Mouse (Mus musculus) heart, postnatal 4 days (tissue): ENCODE results near the gene Nbdy. TPM values are rescaled to one million over a fixed set of nuclear protein-coding genes. Genes with fewer than 3 reads are reported as not detected.
A peak's percentile ranks its signal among the peaks of the same experiment; 100 is the strongest.

ENCODE experiments used
- DNase-seq: peaks from one replicate; pipeline ENCODE4 v3.0.0; 2021
- total RNA-seq, 2 experiments: library from RNA; stranded (reverse); gene quantifications; 2 replicates each; pipeline ENCODE4 v1.2.3; 2021

Nbdy gene
- total RNA-seq: 10 to 100 TPM; 29.8 to 41.9 TPM

DNA sequence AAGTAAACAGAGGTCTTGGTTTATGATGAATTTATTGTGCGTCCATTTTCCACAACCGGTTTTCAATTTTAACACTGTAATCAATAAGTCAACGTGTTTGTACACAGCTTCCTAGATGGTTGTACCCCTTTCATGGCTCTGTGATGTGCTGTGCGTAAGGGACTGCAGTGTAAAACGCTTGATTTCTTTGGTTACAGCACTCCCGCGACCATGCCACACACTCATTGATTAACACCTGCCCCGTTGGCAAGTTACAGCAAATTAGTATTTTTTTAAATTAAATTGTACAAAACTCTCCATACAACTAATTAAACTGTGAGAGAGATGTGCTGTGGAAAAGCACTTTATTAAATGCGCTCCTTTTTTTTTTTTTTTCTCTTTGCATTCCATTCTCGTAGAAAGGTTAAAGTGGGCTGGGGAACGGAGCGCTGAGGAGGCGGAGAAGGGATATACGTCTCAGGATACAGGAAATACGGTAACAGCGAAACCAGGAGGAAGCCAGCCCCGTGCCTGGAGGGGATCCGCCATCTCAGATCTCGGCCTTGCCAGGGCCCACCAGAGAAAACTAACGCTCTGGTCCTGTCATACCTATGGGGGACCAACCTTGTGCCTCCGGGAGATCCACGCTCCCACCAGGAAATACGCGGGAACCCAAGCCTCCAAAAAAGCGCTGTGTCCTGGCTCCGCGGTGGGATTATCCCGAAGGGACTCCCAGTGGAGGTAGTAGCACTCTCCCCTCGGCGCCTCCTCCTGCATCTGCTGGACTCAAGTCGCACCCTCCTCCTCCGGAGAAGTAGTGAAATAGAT, at the start of gene Nbdy:
Gene Nbdy (plus strand): TSS at position 481 of the 807 bp plus-strand sequence.
- DNase-seq: peak; percentile 51

DNA sequence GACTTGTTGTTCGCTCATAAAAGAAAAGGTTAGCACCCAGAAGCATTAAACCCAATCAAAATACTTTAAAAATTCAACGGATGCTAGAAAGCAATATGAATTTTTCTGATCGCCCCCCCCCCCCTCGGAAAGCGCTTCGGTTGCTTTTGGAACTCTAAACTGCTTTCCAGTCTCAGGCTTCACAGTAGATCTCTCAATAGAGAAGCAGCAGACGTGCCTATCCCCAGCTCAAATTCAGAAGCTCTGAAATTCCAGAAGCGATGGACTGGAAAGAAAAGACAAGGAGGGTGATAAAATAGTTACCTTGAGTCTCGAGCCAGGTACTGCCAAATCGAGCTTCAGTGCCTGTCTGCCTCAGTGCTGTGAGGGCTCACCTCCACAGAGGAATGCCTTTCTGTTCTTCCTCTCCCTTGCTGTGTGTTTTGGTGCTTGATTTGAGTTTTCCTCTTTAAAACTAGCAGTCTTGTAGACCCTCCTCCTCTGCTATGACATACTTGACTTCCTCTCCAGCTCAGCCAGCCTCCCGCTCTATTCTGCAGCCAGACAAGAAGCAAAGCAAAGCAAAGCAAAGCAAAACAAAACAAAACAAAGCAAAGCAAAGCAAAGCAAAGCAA, 27.5 kb upstream of the Nbdy start, which contains the start of gene Kctd12b:
Gene Kctd12b (minus strand): TSS at position 610 of the 614 bp plus-strand sequence.
- DNase-seq: peak; percentile 29

DNA sequence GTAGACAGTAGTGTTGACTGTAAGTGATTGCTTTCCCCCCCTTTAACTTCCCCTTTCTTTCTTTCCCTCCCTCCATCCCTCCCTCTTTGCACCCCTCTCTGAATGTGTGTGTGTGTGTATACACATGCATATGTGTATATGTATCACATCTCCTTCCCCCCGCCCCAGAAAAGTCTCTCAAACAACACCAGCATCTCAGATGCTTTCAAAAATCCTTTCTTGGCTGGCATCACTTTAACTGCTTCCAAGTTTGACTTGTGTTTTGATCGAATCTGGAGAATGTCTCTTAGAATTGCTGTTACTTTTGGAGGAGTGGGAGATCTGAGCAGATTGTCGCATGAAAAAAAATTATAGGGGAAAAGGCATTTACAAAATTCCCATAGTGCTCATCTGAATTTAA, 22.9 kb upstream of the Nbdy start:
- DNase-seq: no peak

DNA sequence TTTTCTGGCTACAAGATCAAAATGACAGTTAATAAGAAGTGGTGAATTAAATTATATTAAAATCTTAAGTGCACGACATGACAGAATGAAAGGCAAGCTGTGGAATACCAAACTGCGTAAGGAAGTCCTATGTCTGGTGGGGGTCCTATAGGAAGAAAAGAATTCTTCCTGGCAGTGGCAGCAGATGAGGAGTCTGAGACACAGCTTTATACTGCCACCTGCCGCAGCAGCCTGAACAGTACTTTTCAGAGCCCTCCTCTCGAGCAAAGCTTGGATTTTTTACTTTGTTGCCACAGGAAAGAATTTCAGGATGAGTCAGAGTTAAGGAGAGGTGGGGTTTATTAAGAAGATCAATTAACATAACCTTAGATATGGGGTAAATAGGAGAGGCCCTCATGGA, 15.7 kb upstream of the Nbdy start:
- peak; percentile 42 for DNase-seq

DNA sequence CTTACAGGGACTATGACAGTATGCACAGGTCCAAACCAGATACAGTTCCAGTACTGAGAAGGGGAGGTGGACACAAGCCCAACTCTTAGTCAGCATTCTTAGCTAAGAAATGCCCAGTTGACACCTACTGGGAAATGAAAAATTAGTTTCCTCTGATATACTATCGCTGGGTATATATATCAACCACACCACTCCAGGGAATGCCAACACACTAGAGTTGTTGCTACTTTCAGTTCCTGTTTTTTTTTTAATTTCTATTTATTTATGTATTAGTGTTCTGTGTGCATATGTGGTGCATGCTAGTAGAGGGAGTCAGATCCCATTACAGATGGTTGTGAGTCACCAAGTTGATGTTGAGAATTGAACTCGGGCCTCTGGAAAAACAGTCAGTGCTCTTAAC, 6.7 kb upstream of the Nbdy start:
- DNase-seq: no peak

DNA sequence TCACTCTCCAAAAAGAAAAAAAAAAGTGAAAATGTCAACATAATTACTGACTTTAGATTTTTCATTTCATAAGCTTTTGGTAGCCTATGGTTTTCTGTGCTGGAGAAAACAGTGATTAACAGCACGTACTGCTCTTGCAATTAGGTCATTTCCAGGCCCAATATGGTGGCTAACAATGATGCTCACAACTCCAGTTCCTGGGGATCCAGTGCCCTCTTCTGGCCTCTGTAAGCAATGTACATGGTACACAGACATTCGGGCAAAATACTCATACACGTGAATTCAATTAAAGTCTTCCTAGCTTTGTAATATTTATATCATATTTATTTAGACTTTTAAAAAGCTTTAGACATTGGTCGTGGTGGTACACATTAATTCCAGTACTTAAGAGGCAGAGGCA, 3.8 kb upstream of the Nbdy start:
- DNase-seq: peak; percentile 17

DNA sequence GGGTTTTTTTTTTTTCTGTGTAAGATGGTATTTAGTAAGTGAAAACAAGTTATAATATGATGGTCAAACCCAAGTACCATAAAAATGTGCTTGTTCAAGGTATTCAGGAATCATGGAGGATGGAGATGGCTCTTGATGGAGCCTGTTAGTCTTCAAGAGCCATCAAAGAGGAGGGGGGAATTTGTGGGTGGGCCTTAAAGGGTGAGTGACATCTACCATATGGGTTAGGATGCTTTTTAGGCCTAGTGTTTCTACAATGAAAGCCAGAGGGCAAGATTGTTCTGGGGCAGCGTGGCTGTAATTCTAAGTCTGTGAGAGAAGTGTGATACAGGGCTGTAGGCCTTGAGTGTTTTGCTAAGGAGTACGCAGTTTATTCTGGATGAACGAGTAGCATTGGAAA, 1.0 kb downstream of the Nbdy start:
- DNase-seq: no peak

DNA sequence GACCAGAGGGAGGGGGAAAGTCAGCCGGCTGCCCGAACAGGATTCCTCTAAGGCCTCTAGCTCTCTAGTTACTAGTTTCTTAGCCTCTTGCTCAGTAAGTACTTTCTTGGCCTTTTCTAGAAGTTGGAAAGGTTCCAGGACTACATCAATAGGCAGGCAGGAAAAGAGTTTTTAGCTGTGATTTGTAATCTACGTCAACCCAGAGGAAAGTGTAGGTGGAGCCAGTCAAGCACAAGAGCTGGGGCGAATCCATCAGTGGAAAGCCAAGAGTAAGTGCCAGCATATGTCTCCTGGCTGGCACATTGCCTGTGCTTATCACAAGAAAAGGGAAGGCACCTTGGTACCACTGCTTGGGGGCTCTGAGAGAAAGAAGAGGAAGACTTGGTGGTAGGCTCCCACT, 12.3 kb downstream of the Nbdy start:
- DNase-seq: no peak

DNA sequence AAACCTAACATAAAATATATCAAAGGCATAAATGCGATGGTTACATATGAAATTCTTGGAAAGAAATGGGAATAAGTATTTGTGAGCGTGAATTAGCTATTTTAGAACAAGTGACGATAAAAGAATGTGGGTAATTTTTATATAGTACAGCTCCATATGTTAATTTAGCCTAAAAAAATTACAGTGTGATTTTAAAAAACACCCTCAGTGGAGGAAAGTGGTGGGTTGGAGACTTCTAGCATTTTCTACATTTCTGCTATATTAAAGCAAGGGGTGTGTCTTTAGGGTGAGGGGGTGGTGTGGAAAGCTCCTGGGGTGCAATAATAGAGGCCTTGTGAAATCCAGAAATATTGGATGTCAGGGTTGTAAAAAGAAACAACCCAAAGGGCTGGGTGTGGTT, 19.1 kb downstream of the Nbdy start:
- DNase-seq: no peak

DNA sequence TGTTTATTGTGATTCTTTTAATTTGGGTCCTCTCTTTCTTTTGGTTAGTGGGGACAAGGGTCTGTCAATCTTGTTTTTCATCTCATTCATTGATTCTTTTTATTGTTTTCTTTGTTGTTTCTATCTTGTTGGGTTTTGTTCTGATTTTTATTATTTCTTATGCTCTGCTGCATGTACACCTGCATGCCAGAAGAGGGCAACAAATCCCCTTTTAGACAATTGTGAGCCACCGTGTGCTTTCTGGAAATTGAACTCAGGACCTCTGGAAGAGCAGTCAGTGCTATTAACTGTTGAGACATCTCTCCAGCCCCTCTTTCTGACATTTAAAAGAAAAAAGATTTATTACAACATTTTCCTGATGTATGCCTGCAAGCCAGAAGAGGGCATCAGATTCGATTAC, 25.8 kb downstream of the Nbdy start:
- DNase-seq: no peak

Other genes starting within 250 kb of the Nbdy start
- 10 to 100 TPM; 38.0 to 39.2 TPM for gene Ubqln2, start 225.4 kb upstream of the Nbdy start, total RNA-seq
- gene Cypt3, start 165.0 kb upstream of the Nbdy start, total RNA-seq: not detected
- gene Kctd12b, start 27.2 kb upstream of the Nbdy start, total RNA-seq: 10 to 100 TPM; 15.2 to 17.4 TPM
- 1 to 10 TPM in 1 of 2 experiments, under 1 TPM in 1; 0.81 to 2.0 TPM for gene Spin2c, start 108.6 kb downstream of the Nbdy start, total RNA-seq